Mouse (Mus musculus): ENCODE data around the gene Gm21497.
"Not testable (repeated sequence)": the region's sequence is repeated elsewhere in the genome, so short reads cannot be mapped to it uniquely, and the experiment has no call there.

Gene Gm21497
- long read RNA-seq, experiment 1 = 0 reads
- long read RNA-seq, experiment 2 = 0 reads

DNA sequence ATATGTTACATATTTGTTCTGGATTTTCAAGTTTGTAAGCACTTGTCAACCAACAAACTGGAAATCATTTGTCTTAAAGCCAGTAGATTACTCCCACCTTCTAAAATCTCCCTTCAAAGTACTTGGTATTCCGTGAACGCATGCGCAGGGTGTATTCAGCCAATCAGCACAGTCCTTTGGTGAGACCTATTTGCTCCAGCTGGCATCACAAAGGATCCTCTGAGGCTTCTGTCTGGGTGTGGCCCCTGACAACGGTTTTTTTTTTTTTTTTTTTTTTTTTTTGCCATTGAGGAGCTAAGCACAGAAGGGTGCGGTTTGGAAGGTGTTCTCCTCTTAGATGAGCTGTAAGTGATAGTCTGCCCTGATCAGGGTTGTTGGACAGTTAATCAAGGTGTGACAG, at the start of gene Gm21497:
Gm21497 (plus strand) TSS at position 301 of the 400 bp plus-strand sequence.
- intact Hi-C loops (cut with DNase I) = not testable (repeated sequence)

Data from adrenal gland (tissue).